Mouse (Mus musculus): Measurements from ENCODE around the gene Apeh. TPM values are rescaled to one million over a fixed set of nuclear protein-coding genes. Genes with fewer than 3 reads are reported as not detected.

Apeh gene
- polyA plus RNA-seq, 1 experiment from 2014 or later = 68.3 TPM

- Histone ChIP-seq H3K36me3 (replicated peaks) (peaks cover 12% of the 10 kb centered on the region; the same call in 1 of the 2 replicates), H3K27ac (replicated peaks) (no peak overlapping the region), H3K4me1 (peaks cover 24% of the 10 kb centered on the region), H3K9me3 (no peaks in the 10 kb centered on the region), H3K27me3 (replicated peaks; ENCODE audit: low read depth, poor library complexity, severe bottlenecking) (peaks cover 87% of the 10 kb centered on the region), H3K4me3 (no peak overlapping the region)
- 94% methylated on average over 18 of the region's 18 CpGs for WGBS
- no peak for DNase-seq (ENCODE audit: low spot score)
Measured at GRCm38 (mm10) chr9:108112719-108113340, 18.4 kb upstream of the Apeh start.

- WGBS = 75% methylated on average over 17 of the region's 17 CpGs
- no peak for DNase-seq (ENCODE audit: low spot score)
- peak overlapping the region; percentile 53 for H3K4me3 ChIP-seq
- no peaks in the 10 kb centered on the region for H3K9me3 ChIP-seq
- peaks cover 23% of the 10 kb centered on the region for H3K4me1 ChIP-seq
- peak overlapping the region; percentile 66; the same call in 1 of the 2 replicates for H3K27ac ChIP-seq (replicated peaks)
- peaks cover 91% of the 10 kb centered on the region for H3K27me3 ChIP-seq (replicated peaks; ENCODE audit: low read depth, poor library complexity, severe bottlenecking)
- peaks cover 12% of the 10 kb centered on the region; the same call in 1 of the 2 replicates for H3K36me3 ChIP-seq (replicated peaks)
Measured at GRCm38 (mm10) chr9:108111593-108112121, 17.3 kb upstream of the Apeh start.

- DNase-seq (ENCODE audit: low spot score) = peak; percentile 53
- H3K9me3 ChIP-seq = no peaks in the 10 kb centered on the region
- H3K36me3 ChIP-seq (replicated peaks) = peaks cover 12% of the 10 kb centered on the region; the same call in 1 of the 2 replicates
- H3K27me3 ChIP-seq (replicated peaks; ENCODE audit: low read depth, poor library complexity, severe bottlenecking) = peaks cover 86% of the 10 kb centered on the region
- peak overlapping the region; percentile 66 for H3K27ac ChIP-seq (replicated peaks)
- 16% methylated on average over 22 of the region's 22 CpGs for WGBS
- H3K4me1 ChIP-seq = peaks cover 24% of the 10 kb centered on the region
- H3K4me3 ChIP-seq = peak overlapping the region; percentile 53
Measured at GRCm38 (mm10) chr9:108111101-108111592, 16.7 kb upstream of the Apeh start.

GRCm38 (mm10) chr9:108110160-108110559 is 15.8 kb upstream of the Apeh start:
- Histone ChIP-seq H3K9me3 (no peaks in the 10 kb centered on the region), H3K4me1 (peaks cover 34% of the 10 kb centered on the region), H3K27ac (replicated peaks) (0 out of 2 replicates have a peak overlapping the region, but pooled peaks have one; percentile 25), H3K27me3 (replicated peaks; ENCODE audit: low read depth, poor library complexity, severe bottlenecking) (peaks cover 76% of the 10 kb centered on the region), H3K36me3 (replicated peaks) (peaks cover 9% of the 10 kb centered on the region; the same call in 1 of the 2 replicates), H3K4me3 (no peak overlapping the region)
- WGBS = 85% methylated on average over 16 of the region's 16 CpGs
- DNase-seq (ENCODE audit: low spot score) = no peak

- Histone ChIP-seq H3K27me3 (replicated peaks; ENCODE audit: low read depth, poor library complexity, severe bottlenecking) (peaks cover 53% of the 10 kb centered on the region), H3K4me1 (peaks cover 51% of the 10 kb centered on the region), H3K27ac (replicated peaks) (no peak overlapping the region), H3K9me3 (no peaks in the 10 kb centered on the region), H3K36me3 (replicated peaks) (peaks cover 4% of the 10 kb centered on the region; the same call in 1 of the 2 replicates), H3K4me3 (no peak overlapping the region)
- DNase-seq (ENCODE audit: low spot score) = no peak
- WGBS = 93% methylated on average over 16 of the region's 16 CpGs
Measured at GRCm38 (mm10) chr9:108107867-108108266, 13.5 kb upstream of the Apeh start.

- no peak for DNase-seq (ENCODE audit: low spot score)
- H3K4me1 ChIP-seq = peaks cover 41% of the 10 kb centered on the region
- H3K36me3 ChIP-seq (replicated peaks) = peaks cover 4% of the 10 kb centered on the region; the same call in 1 of the 2 replicates
- H3K9me3 ChIP-seq = no peaks in the 10 kb centered on the region
- 90% methylated on average over 23 of the region's 23 CpGs for WGBS
- H3K27ac ChIP-seq (replicated peaks) = 0 out of 2 replicates have a peak overlapping the region, but pooled peaks have one; percentile 87
- no peak overlapping the region for H3K4me3 ChIP-seq
- H3K27me3 ChIP-seq (replicated peaks; ENCODE audit: low read depth, poor library complexity, severe bottlenecking) = peaks cover 35% of the 10 kb centered on the region
Measured at GRCm38 (mm10) chr9:108106090-108106489, 11.7 kb upstream of the Apeh start.

GRCm38 (mm10) chr9:108105549-108105863 is 11.1 kb upstream of the Apeh start:
- H3K27me3 ChIP-seq (replicated peaks; ENCODE audit: low read depth, poor library complexity, severe bottlenecking) = peaks cover 30% of the 10 kb centered on the region
- 64% methylated on average over 12 of the region's 12 CpGs for WGBS
- H3K27ac ChIP-seq (replicated peaks) = peak overlapping the region; percentile 87
- peaks cover 36% of the 10 kb centered on the region for H3K4me1 ChIP-seq
- H3K9me3 ChIP-seq = no peaks in the 10 kb centered on the region
- no peak for DNase-seq (ENCODE audit: low spot score)
- H3K4me3 ChIP-seq = peak overlapping the region; percentile 48; the same call in 1 of the 2 replicates
- H3K36me3 ChIP-seq (replicated peaks) = peaks cover 4% of the 10 kb centered on the region; the same call in 1 of the 2 replicates

- H3K27ac ChIP-seq (replicated peaks) = peak overlapping the region; percentile 87
- H3K4me3 ChIP-seq = peak overlapping the region; percentile 48
- peaks cover 24% of the 10 kb centered on the region for H3K27me3 ChIP-seq (replicated peaks; ENCODE audit: low read depth, poor library complexity, severe bottlenecking)
- peaks cover 4% of the 10 kb centered on the region; the same call in 1 of the 2 replicates for H3K36me3 ChIP-seq (replicated peaks)
- no peaks in the 10 kb centered on the region for H3K9me3 ChIP-seq
- WGBS = 30% methylated on average over 31 of the region's 31 CpGs
- peak; percentile 81 for DNase-seq (ENCODE audit: low spot score)
- peaks cover 33% of the 10 kb centered on the region for H3K4me1 ChIP-seq
Measured at GRCm38 (mm10) chr9:108104766-108105548, 10.6 kb upstream of the Apeh start.

- H3K4me3 ChIP-seq = no peak overlapping the region
- H3K4me1 ChIP-seq = peaks cover 33% of the 10 kb centered on the region
- no peak overlapping the region for H3K27ac ChIP-seq (replicated peaks)
- no peaks in the 10 kb centered on the region for H3K9me3 ChIP-seq
- no peak for DNase-seq (ENCODE audit: low spot score)
- H3K27me3 ChIP-seq (replicated peaks; ENCODE audit: low read depth, poor library complexity, severe bottlenecking) = no peaks in the 10 kb centered on the region
- 0 out of 2 replicates have a peak, but pooled peaks cover 4% of the 10 kb centered on the region for H3K36me3 ChIP-seq (replicated peaks)
- WGBS = 85% methylated on average over 8 of the region's 8 CpGs
Measured at GRCm38 (mm10) chr9:108099619-108100018, 5.2 kb upstream of the Apeh start.

- WGBS = 62% methylated on average over 10 of the region's 10 CpGs
- H3K4me3 ChIP-seq = peak overlapping the region; percentile 89; the same call in 1 of the 2 replicates
- DNase-seq (ENCODE audit: low spot score) = no peak
Measured at GRCm38 (mm10) chr9:108095949-108096712, 1.7 kb upstream of the Apeh start.

GRCm38 (mm10) chr9:108095518-108095917 is 1.1 kb upstream of the Apeh start:
- H3K27ac ChIP-seq (replicated peaks) = 0 out of 2 replicates have a peak overlapping the region, but pooled peaks have one; percentile 90
- no peaks in the 10 kb centered on the region for H3K27me3 ChIP-seq (replicated peaks; ENCODE audit: low read depth, poor library complexity, severe bottlenecking)
- H3K9me3 ChIP-seq = no peaks in the 10 kb centered on the region
- DNase-seq (ENCODE audit: low spot score) = peak; percentile 78
- peaks cover 25% of the 10 kb centered on the region for H3K36me3 ChIP-seq (replicated peaks)
- peak overlapping the region; percentile 89 for H3K4me3 ChIP-seq
- WGBS = 14% methylated on average over 3 of the region's 3 CpGs
- peaks cover 41% of the 10 kb centered on the region for H3K4me1 ChIP-seq

More at GRCm38 (mm10) chr9:108095949-108096712, 1.7 kb upstream of the Apeh start:
- no peaks in the 10 kb centered on the region for H3K9me3 ChIP-seq
- peaks cover 41% of the 10 kb centered on the region for H3K4me1 ChIP-seq
- H3K27me3 ChIP-seq (replicated peaks; ENCODE audit: low read depth, poor library complexity, severe bottlenecking) = no peaks in the 10 kb centered on the region
- H3K36me3 ChIP-seq (replicated peaks) = peaks cover 19% of the 10 kb centered on the region
- H3K27ac ChIP-seq (replicated peaks) = no peak overlapping the region; the same call in 1 of the 2 replicates

All from embryonic facial prominence, embryonic 10.5 days (tissue).